Mouse (Mus musculus) left cerebral cortex, adult 2 months (tissue): ENCODE measurements around the gene Srp68. TPM values are rescaled to one million over a fixed set of nuclear protein-coding genes. Genes with fewer than 3 reads are reported as not detected.
A peak's percentile ranks its signal among the peaks of the same experiment; 100 is the strongest.

Source experiments
- DNase-seq, 2 experiments: peaks; one replicate each; pipeline ENCODE4 v3.0.0; 2021 to 2022; ENCODE audit warnings: low spot score in 2 of 2, mixed read lengths in 1 of 2; ENCODE audit errors: extremely low spot score in 1 of 2
- H3K27ac ChIP-seq: fragments of 200-600 bp; 2 replicates; pipeline ENCODE4 v1.8.1; 2022
- H3K4me3 ChIP-seq: fragments of 200-600 bp; 2 replicates; pipeline ENCODE4 v1.8.1; 2022
- CTCF ChIP-seq: fragments of 200-600 bp; IDR thresholded peaks from 2 replicates; pipeline ENCODE4 v1.8.1; 2022; ENCODE audit warnings: antibody characterized with exemption, mild to moderate bottlenecking, moderate library complexity
- intact Hi-C: fragments of 180-260 bp; cut with DNase I; formaldehyde crosslinking; loops from one replicate; pipeline ENCODE4 v1.15.1; 2025
- total RNA-seq, 2 experiments: library from RNA; stranded (reverse); gene quantifications; 2 replicates each; pipeline ENCODE4 v1.2.3; 2021

Gene Srp68
- total RNA-seq, 2 experiments from 2014 or later, result 70.5 to 75.4 TPM

DNA sequence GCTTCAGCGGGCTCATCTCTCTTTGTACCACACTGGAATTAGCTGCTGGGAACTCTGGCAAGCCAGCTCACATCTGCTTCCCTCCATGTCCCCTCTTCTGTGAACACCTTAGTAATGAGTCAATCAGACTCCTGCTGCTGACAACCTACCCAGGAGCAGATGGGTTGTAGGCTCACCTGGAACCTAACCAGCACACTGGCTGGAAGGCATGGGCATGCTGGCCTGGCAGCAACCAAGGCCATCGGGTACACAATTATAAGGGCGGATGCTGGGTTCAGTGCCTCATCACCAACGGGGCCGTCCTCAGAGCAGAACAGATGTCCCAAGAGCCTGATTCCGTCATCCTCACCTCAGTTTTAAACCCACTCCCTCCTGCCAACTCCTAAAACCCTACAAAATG is 24.6 kb upstream of the Srp68 start:
- H3K4me3 ChIP-seq, result no peak overlapping the region
- TF ChIP-seq CTCF, result no peak
- DNase-seq, result no peak
- no peak overlapping the region for H3K27ac ChIP-seq
- intact Hi-C loops, result no loop called here

DNA sequence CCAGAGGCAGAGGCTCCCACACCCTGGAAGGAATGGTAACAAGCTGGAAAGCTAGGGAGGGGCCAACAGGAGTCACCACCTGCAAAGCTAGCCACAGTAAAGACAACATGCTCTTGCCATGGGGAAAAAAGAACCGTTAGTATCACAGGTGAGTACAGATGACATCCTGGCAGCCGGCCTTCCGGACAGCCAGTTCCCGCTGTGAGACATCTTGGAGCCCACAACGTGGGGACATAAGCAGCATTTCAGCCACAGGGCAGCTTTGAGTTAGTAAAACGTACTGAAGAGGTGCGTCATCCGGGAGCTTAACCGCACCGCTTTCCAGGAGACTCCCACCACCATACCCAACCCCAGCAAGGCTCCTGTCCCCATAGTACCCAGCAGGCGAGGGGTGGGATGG is 24.2 kb upstream of the Srp68 start:
- TF ChIP-seq CTCF, result no peak
- DNase-seq, result no peak
- Histone ChIP-seq H3K27ac (no peak overlapping the region), H3K4me3 (no peak overlapping the region)
- intact Hi-C loops, result no loop called here

DNA sequence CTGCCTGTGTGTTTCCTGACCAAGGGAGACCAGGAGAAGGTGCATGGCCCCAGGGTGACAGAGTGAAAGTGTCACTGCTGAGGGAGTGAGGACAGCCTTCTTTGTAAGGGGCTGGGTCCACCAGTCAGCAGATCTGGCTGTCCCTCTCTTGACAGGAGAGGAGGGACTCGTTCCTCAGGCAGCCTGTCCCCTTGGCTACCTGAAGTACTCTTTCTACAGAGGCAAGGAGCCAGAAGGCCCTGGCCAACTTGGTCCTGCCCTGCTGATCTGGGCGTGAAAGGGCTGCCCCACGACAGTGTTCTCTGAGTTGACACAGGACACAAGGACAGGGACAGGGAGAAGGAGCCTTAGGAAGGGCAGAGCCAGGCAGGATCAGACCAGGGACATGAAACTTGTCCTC is 23.0 kb upstream of the Srp68 start:
- intact Hi-C loops, result no loop called here
- Histone ChIP-seq H3K4me3 (no peak overlapping the region), H3K27ac (no peak overlapping the region)
- no peak for TF ChIP-seq CTCF
- DNase-seq, result no peak

DNA sequence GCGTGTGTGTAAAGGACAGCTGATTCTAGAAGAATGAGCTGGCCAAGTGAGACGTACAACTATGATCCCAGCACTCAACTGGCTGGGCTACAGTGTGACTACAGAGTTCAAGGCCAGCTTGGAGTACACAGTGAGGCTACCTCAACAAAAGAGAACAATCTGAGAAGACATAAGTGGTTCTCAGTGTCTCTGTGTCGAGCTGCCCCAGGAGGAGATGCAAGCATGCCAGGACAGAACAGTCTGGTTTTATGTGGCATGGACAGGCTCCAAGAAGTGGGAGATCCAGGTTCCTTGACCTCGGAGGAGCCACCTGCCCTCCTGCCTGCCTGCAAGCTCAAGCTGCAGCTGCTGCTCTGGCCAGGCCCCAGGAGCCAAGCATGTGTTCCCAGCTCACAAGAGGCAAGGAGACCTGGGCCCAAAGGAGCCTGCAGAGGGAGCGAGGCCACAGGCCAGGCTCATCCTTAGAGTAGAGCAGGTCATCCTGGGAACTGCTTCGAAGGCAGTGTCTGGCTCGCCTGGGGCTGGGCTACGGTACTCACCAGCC is 22.2 kb upstream of the Srp68 start:
- no peak for TF ChIP-seq CTCF
- H3K27ac ChIP-seq, result no peak overlapping the region
- intact Hi-C loops, result no loop called here
- H3K4me3 ChIP-seq, result no peak overlapping the region
- no peak for DNase-seq

DNA sequence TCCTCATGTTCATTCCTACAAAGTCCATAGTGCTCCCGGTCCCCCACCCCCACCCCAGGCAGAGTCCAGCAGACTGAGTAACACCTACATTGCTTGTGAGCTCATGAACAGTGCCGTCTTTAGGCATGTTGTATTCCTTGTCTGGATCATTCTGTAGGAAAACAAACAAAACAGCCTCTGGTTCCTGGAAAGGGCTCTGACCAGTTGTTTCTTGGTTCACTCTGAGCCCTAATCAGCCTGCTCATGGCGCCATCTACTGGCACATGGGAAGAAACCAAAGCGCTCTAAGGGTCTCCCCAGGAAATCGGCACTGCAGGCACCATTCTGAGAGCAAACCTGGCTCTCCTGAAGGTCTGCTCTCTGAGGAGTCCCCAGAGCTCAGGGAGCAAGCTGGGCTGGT is 20.3 kb upstream of the Srp68 start:
- intact Hi-C loops, result loop anchor here (1.0 kb wide), 1 partner anchor 68 kb away; no protein-coding TSS in a partner anchor
- no peak for DNase-seq
- Histone ChIP-seq H3K27ac (no peak overlapping the region), H3K4me3 (no peak overlapping the region)
- peak; percentile 72 for TF ChIP-seq CTCF

DNA sequence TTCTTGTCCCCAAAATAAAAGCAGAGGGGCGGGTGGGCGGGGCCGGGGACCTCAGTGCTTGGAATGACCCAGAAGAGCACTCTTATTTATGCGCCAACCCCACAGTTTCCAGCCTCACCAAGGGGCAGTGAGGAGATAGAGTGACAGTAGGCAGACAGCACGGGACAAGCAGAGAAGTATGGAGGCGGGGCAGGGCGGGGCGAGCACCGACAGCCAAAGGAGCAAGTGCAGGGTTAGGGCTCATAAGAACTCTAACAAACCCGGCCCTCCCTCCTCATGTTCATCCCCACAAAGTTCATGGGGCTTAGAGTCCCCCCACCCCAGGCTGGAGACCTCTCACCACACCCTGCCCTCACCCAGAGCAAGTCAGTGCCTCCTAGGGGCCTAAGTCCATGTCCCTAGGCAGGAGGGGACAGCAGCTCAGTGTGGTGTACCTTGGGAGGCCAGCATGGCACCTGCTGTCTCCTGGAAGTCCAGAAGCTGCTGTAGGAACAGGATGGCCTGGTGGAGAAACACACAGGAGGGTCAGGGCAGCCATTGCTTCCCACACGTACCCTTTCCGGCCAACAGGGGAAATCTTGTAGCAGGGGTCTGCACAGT is 19.6 kb upstream of the Srp68 start:
- H3K4me3 ChIP-seq, result no peak overlapping the region
- intact Hi-C loops, result loop anchor here (1.0 kb wide), 1 partner anchor 67 kb away; no protein-coding TSS in a partner anchor
- DNase-seq, result peak in 1 of 2 experiments; percentile 5
- no peak overlapping the region for H3K27ac ChIP-seq
- no peak for TF ChIP-seq CTCF

DNA sequence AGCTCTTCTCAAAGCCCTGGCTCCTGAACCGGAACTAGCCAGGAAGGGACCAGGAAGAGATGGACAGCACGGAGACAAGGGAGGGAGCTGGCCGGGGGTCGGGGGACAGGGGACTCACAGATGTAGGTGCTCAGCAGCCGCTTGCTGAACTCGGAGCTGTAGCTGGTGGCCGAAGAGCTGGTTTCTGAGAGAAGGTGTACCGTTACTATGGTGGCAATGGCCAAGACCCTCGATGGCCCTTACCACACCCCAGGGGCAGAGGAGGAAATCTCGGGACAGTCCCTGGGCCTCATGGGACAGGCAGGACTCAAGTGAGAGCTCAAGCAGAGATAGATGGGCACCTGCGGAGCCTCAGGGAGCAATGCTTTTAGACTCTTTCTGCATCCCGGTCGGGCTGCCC is 18.4 kb upstream of the Srp68 start:
- DNase-seq, result no peak
- H3K4me3 ChIP-seq, result no peak overlapping the region
- H3K27ac ChIP-seq, result no peak overlapping the region
- TF ChIP-seq CTCF, result no peak
- intact Hi-C loops, result no loop called here

DNA sequence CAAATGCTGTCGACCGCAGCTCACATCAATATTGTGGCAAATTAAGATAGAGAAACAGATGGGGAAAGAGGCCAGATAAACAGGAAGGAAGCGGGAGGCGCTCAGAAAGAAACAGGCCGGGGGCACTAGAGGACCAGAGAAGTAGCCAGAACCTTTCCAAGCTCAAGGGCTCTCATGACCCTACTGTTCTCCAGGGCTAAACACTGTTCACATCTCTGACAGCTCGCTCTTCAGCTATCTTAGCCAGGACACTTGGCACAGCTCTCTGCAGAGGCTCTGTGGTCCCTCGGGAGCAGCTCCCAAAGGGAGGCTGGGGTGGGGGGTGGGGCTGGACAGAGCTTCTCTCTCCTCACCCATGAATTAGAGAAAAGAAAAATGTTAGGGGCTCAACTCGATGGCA is 16.5 kb upstream of the Srp68 start:
- H3K27ac ChIP-seq, result no peak overlapping the region
- no peak for DNase-seq
- no peak overlapping the region for H3K4me3 ChIP-seq
- no peak for TF ChIP-seq CTCF
- intact Hi-C loops, result no loop called here

DNA sequence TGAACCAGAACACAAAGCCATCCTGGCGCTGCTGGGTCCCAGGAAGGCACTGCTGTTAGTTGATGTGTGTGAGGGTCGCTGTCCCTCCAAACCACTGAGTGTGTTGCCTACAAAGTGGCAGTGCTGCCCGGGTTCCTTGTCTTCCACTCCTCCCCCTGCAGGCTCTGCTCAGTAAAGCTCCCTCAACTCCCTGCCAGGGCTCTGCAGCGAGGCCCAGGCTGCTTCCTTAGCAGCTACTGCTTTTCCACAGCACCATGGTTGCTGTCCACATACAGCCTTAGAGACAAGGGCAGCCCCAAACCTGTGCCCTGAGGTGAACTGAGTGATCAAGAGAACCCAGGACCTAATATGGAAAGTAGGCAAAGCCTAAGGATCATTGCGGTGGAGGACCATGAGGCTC is 13.3 kb upstream of the Srp68 start:
- Histone ChIP-seq H3K4me3 (no peak overlapping the region), H3K27ac (no peak overlapping the region)
- DNase-seq, result peak in 1 of 2 experiments; percentile 6
- no peak; the same call in 1 of the 2 replicates for TF ChIP-seq CTCF
- intact Hi-C loops, result no loop called here

DNA sequence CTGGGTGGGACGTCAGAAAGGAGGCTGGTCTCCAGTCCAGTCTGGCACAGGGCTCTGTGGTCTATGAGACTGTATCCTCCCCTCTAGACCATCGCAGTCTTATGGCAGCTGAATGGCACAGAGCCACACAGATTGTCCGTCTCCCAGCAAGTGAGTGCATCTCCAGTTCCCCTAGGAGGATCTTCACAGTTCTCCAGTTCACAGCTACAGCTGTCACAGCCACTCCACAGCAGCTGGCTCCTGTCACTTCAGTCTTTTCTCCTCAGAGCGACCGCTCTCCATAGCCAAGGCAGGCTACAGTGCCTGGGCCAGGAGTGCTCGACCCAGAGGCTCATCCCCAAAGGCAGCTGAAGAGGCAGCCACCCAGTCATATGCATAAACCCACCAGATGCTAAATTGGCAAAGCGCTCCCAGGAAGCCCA is 11.8 kb upstream of the Srp68 start:
- Histone ChIP-seq H3K27ac (no peak overlapping the region), H3K4me3 (no peak overlapping the region)
- TF ChIP-seq CTCF, result no peak
- intact Hi-C loops, result no loop called here
- no peak for DNase-seq

DNA sequence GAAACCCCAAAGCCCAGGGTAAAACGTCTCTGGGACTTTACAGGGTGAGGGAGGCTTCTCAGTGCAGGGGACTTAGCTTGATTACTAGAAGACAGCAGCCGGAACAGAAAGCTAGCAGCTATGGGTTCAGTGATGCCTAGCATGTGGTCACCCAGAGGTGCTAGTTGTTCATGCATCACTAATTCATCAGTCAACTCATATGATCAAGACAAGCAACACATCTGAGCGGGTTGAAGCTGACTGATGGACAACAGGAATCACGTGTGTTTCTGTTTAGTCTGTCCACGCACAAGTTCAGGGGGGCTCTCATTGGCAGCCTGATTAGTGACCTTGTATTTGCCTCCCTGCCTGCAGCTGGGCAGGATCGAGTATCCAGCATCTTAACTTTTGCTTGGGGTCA is 10.0 kb upstream of the Srp68 start:
- intact Hi-C loops, result no loop called here
- no peak for DNase-seq
- no peak for TF ChIP-seq CTCF
- Histone ChIP-seq H3K4me3 (no peak overlapping the region), H3K27ac (no peak overlapping the region)

DNA sequence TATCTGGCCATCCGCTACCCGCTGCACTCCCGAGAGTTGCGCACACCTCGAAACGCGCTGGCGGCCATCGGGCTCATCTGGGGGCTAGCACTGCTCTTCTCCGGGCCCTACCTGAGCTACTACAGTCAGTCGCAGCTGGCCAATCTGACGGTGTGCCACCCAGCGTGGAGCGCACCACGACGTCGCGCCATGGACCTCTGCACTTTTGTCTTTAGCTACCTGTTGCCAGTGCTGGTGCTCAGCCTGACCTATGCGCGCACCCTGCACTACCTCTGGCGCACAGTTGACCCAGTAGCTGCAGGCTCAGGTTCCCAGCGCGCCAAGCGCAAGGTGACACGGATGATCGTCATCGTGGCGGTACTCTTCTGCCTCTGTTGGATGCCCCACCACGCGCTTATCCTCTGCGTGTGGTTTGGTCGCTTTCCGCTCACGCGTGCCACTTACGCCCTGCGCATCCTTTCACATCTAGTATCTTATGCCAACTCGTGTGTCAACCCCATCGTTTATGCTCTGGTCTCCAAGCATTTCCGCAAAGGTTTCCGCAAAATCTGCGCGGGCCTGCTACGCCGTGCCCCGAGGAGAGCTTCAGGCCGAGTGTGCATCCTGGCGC is 9.0 kb upstream of the Srp68 start:
- no peak for DNase-seq
- Histone ChIP-seq H3K4me3 (no peak overlapping the region), H3K27ac (no peak overlapping the region)
- intact Hi-C loops, result no loop called here
- TF ChIP-seq CTCF, result no peak

DNA sequence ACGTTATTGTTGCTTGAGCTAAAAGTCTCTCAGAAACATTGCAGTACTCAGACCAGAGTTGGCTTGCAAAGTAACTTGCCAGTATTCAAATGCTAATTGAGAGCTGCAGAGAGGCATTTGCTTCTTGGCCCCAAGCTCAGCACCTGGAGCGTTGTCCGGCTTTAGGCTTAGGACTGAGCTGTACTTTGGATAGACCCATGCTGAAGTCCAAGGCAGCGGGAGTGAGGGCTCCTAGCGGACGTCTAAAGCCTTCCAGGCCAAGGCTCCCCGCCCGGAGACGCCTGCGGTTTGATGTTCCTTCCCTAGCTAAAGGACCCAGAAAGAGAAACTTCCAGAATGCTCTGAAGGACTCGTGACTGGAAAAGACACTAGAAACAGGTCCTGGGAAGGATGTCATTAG is 8.1 kb upstream of the Srp68 start:
- no peak overlapping the region for H3K4me3 ChIP-seq
- H3K27ac ChIP-seq, result no peak overlapping the region
- intact Hi-C loops, result no loop called here
- no peak for TF ChIP-seq CTCF
- DNase-seq, result no peak
